Mouse (Mus musculus) embryo, embryonic 9.5 days (tissue): ENCODE results near the gene Lrrc71.

Experiments
- DNase-seq: peaks from one replicate; pipeline ENCODE4 v3.0.0-alpha.2; 2017; ENCODE audit errors: extremely low spot score

Gene Lrrc71

DNA sequence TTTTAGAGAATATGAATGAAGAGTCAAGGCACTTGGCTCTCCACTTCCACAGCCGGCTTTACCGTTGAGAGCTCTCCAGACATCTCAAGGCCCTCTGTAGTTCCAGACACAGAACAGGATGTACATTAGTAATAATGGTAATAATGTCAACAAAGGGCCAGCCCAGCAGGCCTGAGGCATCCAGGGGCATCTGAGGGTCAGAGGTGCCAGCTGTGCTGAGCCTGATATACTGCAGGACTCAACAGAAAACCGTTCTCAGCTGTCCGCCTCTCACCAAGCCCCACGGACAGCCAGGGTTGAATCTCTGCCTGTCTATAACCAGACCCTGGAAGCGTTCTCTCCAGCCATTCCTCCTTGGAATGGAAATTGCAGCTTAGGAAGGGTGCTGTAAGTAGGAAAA is 23.9 kb downstream of the Lrrc71 start:
- no peak for DNase-seq

DNA sequence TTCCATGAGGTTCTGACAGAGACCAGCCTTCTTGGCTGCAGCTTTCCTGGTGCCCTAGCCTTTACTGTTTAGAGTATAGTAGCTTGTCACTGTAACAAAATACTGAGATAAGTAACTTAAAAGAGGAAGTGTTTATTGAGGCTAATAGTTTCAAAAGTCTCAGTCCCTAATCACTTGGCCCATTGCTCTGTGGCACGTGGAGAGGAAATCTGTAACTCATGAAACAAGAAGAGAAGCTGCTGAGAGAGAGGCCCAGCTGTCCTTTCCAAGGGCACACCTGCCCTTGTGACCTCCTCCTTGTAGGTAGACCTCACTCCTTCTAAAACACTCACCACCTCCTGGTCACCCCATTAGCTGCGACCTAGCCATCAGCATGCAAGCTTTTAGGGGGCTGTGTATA is 29.9 kb downstream of the Lrrc71 start:
- DNase-seq: no peak
